Mouse (Mus musculus): ENCODE measurements around the gene Bhlhe41.

The Bhlhe41 gene

GRCm38 (mm10) chr6:145832927-145833326, 32.4 kb downstream of the Bhlhe41 start:
- DNase-seq = no peak

- no peak for DNase-seq
Measured at GRCm38 (mm10) chr6:145830617-145831016, 34.7 kb downstream of the Bhlhe41 start.

- peak; percentile 65 to 66 for DNase-seq
Measured at GRCm38 (mm10) chr6:145830117-145830516, 35.2 kb downstream of the Bhlhe41 start.

GRCm38 (mm10) chr6:145829062-145829835, 36.1 kb downstream of the Bhlhe41 start:
- DNase-seq = no peak

- no peak for DNase-seq
Measured at GRCm38 (mm10) chr6:145826305-145826704, 39.1 kb downstream of the Bhlhe41 start.

GRCm38 (mm10) chr6:145823588-145824234, 41.6 kb downstream of the Bhlhe41 start:
- DNase-seq = no peak

- no peak for DNase-seq
Measured at GRCm38 (mm10) chr6:145823103-145823502, 42.3 kb downstream of the Bhlhe41 start.

GRCm38 (mm10) chr6:145822218-145822617, 43.1 kb downstream of the Bhlhe41 start:
- no peak for DNase-seq

GRCm38 (mm10) chr6:145819151-145819550, 46.2 kb downstream of the Bhlhe41 start:
- no peak for DNase-seq

- DNase-seq = no peak
Measured at GRCm38 (mm10) chr6:145815200-145815599, 50.2 kb downstream of the Bhlhe41 start.

GRCm38 (mm10) chr6:145811174-145811573, 54.2 kb downstream of the Bhlhe41 start:
- DNase-seq = no peak

- DNase-seq = no peak
Measured at GRCm38 (mm10) chr6:145810015-145810414, 55.3 kb downstream of the Bhlhe41 start.

GRCm38 (mm10) chr6:145809566-145809965, 55.8 kb downstream of the Bhlhe41 start:
- DNase-seq = no peak

All from thymus, postnatal 36 days (tissue).